Mouse (Mus musculus): ENCODE results near the gene Acer3.
"Not testable (repeated sequence)": the region's sequence is repeated elsewhere in the genome, so short reads cannot be mapped to it uniquely, and the experiment has no call there.

Acer3 gene

DNA sequence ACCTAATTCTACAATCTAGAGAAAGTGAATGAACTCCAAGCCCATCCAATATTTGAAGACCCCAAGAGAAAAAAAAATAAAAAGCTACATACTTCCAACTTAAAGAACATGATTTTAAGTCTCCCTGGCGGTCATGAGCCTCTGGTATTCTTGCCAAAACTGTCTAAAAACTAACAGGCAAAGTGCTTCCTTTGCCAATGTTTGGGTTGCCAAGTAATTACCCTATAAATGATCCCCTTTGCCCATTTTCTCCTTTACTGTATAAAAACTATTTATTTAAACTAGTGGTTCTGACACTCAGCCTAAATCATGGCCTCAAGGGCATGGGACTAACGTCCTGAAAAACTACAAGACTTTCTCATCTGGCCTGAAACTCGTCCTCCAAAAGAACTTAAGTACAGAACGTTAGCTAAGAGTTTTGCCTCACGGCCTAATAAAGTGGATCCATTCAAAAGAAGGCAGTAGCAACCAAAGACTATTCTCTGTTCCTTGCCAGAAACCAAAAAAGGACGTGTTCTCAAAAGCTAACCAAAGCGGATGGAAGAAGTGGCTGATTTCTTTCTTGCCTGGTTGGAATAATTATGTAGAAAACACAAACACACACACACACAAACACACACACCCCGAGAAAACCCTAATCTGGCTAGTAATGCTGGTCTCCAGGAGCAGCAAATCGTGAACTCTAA is 12.9 kb downstream of the Acer3 start:
- ATAC-seq (ENCODE audit: insufficient number of reproducible peaks, low FRiP score, low TSS enrichment), result no peak

DNA sequence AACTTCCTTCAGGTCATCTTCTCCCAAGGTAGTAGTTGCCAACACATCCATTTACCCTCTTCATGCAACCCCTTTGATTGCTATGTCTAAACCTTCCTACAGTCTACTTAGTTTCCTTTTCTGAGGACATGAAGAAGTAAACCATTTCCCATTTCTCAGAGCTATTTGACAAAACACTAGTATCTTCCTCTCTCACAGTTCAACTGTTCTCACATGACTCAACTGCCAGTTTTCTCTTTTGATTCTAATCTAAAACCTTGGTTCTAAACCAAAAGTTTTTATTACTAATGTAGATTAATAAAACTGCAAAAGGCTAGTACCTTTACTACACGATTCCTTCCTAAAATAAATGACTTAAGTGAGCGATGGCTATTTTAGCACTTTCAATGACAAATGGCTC is 13.6 kb downstream of the Acer3 start:
- ATAC-seq (ENCODE audit: insufficient number of reproducible peaks, low FRiP score, low TSS enrichment), result no peak

DNA sequence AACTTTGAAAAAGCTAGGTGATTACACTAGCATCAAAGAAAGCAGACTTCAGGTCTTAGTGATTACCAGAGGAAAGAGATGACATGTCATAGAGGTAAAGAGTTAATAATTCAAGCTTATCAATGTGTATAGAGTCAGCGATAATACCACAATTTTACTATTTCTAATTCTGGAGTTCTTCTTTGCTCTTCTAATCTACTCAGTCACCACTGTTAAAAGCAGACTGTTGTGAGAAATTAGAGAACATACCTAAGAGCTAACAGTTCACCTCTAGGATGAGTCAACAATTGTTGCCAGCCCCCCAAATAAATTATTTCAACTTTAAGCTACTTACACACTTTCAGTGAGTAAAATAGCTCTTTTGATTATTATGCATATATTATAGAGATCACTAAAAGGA is 28.1 kb downstream of the Acer3 start:
- no peak for ATAC-seq (ENCODE audit: insufficient number of reproducible peaks, low FRiP score, low TSS enrichment)

DNA sequence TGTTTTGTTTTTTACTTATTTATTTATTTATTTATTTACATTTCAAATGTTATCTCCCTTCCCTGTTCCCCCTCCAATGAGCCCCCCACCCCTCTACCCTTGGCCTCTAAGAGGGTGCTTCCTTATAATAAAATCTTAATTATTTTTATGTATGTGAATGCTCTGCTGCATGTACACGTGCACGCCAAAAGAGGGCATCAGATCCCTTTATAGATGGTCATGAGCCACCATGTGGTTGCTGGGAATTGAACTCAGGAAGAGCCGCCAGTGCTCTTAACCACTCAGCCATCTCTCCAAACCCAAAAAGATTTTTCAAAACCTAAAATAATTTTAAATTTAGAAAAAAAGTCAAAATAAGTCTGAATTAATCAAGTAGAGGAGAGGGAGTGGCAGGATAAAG is 31.4 kb downstream of the Acer3 start:
- ATAC-seq (ENCODE audit: insufficient number of reproducible peaks, low FRiP score, low TSS enrichment), result no peak

DNA sequence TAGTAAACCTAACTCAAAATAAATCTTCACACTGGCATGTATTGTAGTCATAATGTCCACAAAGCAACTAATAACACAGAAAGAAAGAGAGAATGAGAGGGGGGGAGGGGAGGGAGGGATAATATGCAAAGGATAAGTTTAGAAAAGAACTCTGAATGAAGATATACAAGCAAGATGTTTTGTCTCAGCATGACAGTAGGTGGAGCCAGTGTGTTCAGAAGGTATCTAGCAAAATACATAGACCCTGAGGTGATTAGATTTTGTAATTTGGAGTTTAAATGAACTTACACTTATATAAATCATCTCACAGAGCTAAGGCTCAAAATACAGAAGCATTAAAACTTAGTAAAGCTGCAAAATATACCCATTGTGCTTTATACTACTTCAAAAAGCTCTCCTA is 44.7 kb downstream of the Acer3 start:
- ATAC-seq (ENCODE audit: insufficient number of reproducible peaks, low FRiP score, low TSS enrichment), result no peak

DNA sequence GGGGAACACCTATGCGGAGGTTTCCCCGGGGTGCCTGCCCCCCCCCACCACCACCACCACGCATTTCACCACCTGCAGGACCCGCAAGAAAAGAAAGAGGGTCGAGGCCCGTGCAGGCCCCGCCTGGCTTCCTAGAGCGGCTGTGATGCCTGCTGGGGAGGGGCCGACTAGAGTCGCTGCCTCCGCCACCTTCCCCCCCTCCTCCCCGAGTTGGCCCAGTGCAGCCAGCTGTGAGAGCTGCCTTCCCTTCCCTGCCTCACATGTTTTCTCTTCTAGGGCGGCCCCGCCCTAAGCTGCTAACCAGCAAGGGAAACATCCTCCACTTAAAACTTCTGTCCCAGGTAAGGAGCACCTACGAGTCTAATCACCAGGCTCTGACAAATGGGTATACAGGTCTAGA is 52.8 kb downstream of the Acer3 start:
- ATAC-seq (ENCODE audit: insufficient number of reproducible peaks, low FRiP score, low TSS enrichment), result not testable (repeated sequence)

DNA sequence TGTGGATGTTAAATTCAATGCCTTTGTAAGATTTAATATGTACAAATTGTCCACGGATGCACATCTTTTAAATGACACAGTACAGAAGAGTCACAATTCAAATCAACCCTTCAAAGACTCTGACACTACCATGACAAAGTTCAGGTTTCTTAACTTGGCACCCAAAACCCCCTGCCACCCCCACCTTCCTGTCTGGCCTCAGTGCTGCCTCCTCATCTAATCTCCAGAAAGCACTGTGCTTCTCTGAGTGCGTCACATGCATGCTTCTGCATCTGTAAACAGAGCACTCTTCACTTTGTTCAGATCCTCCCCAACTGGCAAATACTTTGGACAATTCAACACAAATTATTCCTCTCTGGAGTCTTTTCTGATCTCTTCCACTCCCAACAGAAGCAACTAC is 68.5 kb downstream of the Acer3 start:
- ATAC-seq (ENCODE audit: insufficient number of reproducible peaks, low FRiP score, low TSS enrichment), result no peak

DNA sequence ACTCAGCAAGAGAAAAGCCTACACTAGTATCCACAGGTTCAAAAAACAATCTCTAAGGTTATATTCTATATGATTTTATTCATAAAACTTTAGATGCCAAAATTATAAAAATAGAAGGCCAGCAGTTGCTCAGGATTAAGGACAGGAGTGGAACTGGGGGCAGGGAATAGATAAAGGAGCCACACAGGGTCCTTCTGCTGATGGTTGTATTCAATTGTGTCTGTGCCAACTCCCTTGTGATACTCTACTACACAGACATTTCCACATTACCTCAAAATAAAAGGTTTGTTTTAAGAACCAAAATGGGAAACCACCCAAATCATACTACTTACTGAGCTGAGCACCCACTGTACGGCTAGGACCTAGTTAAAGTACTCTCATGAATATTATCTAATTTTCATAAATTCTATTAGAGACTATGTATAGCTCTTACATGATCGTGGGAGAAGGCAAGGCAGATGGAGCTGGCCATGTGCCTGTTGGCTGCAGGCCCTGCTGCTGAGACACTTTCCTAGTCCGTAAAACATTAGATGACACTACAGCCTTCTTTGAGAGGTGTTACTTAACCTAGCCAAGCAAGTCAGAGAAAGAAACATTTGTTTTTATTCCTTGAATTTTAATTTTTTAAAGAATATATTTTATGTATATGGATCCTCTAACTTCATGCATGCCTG is 84.2 kb downstream of the Acer3 start:
- ATAC-seq (ENCODE audit: insufficient number of reproducible peaks, low FRiP score, low TSS enrichment), result peak; percentile 72; the same call in 1 of the 2 replicates

DNA sequence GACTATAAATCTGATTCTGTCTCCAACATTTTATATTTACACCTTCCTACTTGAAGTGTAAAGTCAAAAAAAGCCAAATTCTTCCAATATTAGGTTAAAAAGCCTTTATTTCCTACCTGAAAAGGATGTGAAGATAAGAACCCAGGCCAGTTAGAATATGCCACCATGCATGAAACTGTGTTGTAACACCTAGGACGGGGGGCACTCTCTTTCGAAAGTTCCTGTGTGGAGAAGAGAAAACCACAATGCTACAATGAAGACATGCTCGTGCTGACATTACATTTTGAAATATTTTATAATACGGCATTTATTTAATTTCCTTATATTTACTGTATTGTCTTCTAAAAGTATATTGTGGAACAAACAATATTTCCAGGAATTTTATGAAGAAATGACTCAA is 97.2 kb downstream of the Acer3 start:
- ATAC-seq (ENCODE audit: insufficient number of reproducible peaks, low FRiP score, low TSS enrichment), result no peak

DNA sequence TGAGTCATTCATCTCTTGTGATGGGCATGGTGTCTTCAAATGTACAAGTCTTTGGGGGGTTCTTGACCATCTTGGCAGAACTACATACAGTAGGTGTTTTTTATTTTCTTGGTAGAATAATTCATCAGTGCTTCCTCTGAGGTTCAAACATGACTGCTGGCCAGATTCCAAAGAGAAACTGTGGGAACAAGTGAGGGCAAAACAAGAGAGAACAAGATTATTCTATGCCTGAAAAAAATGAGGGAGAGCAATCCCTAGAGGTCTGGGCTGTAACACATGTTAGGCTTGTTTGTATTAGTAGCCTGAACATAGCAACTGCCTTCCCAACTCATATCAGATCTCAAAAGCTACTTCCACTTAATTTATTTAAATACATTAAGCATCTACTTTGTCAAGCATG is 104.3 kb downstream of the Acer3 start:
- no peak for ATAC-seq (ENCODE audit: insufficient number of reproducible peaks, low FRiP score, low TSS enrichment)

DNA sequence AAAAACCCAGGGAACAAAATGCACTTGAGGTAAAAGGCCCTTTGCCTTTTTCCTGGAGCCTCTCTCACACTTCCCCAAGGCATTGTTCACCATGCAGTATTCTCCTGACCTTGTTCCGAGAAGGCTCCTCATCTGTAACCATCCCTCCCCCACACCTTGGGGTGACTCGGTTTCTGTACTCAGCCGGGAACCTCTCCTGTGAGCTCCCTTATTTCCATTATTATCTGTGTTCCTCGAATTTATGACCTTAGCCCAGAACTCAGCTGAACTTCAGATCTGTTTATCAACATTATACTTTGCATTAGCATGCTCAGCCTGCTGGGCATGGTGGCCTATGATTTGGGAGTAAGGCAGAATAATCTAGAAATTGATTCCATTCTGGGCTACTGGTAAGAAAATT is 118.1 kb downstream of the Acer3 start:
- no peak for ATAC-seq (ENCODE audit: insufficient number of reproducible peaks, low FRiP score, low TSS enrichment)

DNA sequence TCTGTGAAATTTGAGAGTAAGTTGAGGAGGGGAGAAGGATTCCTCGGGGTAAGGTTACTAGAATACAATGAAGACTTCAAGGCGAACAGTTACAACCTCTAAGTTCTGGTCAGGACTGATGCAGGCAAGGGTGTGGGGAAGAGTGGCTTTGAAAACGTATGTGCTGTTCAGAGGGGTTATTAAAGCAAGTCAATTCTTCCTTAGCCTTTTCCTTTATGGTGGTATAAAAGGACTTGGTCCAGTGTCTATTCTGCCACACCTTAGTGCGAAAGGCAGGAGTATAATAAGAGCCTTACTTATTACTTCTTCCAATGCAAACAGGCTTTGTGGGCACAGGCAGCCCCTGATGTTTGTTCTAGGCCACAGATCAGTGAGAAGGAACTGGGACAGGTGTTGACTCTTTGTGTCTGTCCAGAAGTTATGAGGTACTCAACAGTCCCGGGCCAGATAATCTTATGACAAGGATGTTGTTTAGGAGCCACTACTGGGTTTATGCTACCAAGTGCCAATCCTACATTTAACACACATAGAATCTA is 119.4 kb downstream of the Acer3 start:
- no peak for ATAC-seq (ENCODE audit: insufficient number of reproducible peaks, low FRiP score, low TSS enrichment)

DNA sequence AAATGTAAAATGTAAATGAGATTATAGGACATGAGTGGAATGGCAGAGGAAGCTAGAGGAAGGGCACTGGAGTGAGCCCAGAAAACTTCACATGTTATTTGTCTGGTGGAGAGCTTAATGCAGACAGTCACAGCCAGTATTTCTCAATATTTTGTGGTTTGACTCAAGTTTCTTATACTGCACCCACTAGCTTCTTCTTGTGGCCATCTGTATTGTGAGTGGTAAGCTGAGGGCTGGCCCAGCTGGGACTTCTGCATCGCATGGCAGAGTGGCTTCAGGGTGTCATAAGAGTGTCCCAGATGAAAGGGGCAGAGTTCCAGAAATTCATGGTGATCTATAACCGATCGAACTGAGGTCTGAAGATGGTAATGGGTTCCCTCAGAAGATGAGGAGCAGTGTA is 120.6 kb downstream of the Acer3 start:
- ATAC-seq (ENCODE audit: insufficient number of reproducible peaks, low FRiP score, low TSS enrichment), result no peak

DNA sequence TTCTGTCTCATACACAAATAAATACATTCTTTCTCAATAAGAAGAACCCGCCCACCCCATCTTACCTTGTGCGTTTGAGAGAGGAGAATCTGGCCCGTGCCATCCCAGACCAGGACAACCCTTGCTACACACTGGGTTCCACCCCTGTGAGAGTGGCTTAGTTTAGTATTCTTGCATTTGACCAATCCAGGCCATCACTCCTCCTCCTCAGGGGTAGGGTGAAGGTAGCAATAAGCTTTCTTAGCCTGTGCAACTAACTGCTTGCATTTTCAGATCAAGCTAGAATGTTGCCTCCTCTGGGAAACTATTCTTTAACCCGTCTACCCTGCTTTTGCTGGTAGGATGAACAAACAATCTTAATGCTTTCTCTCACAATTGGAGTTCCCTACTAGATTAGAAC is 121.6 kb downstream of the Acer3 start, which contains the start of gene B3gnt6:
B3gnt6 (minus strand) TSS at position 101 of the 400 bp plus-strand sequence.
- no peak for ATAC-seq (ENCODE audit: insufficient number of reproducible peaks, low FRiP score, low TSS enrichment)

DNA sequence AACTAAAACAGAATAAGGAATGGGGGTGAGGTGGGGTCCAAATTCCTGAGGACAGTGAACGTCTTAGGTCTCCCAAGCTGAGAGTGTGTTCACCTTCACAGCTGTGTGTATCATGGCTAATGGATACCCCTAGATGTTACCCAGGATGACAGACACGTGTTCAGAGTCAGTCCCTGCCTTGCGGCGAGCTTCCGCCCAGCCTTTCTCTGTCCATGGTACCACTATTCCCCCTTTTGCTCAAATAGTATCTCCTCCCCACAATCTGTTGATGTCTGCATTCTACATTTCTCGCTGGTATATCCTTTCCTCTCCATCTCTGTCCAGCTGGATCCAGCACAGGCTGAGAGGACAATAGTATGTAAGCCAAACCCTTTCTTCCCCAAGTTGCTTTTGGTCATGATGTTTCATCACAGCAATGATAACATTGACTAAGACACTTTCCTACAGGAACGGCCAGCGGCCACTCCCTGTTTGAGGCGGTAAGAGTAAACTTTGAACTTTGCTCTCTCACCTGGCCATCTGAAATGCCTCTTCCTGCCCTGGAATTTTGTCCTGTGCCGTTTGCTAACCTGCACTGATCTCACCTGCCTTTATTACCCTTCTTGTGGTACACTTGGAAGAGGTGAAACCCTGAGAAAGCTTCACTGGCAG is 125.7 kb downstream of the Acer3 start:
- ATAC-seq (ENCODE audit: insufficient number of reproducible peaks, low FRiP score, low TSS enrichment), result no peak

DNA sequence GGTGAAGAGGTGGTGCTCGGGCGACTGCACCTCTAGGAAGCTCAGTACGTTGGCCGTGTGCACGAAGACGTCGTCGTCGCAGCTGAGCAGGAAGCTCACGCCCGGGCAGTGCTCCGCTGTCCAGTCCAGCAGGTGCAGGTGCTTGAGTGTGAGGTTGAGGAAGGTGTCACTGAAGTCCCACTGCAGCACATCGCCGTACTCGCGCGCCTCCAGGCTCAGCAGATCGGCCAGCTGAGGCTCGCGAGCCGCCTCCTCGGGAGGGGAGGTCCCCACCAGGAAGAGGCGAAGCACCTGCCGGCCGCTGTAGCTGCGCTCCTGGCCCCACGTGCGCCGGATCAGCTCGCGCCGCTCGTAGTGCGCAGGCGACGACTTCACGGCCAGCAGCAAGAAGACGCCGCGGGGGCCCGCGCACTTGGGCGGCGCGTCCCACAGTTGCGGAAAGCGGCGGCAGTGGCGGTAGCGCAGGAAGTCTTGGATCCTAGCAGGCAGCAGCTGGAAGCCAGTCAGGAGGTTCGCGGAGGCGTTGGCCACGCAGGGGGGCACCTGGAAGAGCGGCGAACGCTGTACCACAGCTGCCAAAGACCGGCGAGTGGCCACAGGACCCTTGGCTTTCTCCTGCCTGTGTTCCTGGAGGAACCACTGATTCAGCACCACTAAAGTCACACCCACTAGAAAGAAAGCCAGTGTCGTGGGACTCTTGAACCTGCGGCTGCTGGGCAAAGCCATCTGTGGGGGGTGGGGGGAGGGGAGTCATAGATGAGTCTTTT is 126.8 kb downstream of the Acer3 start:
- ATAC-seq (ENCODE audit: insufficient number of reproducible peaks, low FRiP score, low TSS enrichment), result 0 out of 2 replicates have a peak, but pooled peaks have one; percentile 10

DNA sequence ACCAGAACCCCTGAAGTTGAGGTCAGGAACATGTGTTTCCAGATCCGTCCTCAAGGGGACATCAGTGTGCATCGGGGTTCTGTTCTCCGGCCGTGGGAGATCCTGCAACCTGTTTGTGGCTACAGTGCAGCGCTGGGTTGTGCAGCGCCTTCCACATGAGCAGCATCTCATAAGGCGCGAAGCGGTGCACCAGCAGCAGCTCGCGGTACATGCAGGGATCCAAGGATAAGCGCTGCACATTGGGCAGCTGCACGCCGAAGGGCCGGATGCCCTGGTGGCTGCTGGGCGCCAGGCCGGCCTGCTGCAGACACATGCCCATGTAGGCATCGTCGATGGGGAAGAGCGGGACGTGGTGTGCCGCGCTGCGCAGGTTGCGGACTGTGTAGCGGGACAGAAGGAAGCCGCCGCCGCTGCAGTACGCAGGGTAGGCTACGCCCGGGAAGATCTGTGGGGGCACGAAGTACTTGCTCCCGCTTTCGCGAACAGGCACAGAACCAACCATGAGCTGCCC is 127.4 kb downstream of the Acer3 start:
- peak; percentile 60; the same call in 1 of the 2 replicates for ATAC-seq (ENCODE audit: insufficient number of reproducible peaks, low FRiP score, low TSS enrichment)

DNA sequence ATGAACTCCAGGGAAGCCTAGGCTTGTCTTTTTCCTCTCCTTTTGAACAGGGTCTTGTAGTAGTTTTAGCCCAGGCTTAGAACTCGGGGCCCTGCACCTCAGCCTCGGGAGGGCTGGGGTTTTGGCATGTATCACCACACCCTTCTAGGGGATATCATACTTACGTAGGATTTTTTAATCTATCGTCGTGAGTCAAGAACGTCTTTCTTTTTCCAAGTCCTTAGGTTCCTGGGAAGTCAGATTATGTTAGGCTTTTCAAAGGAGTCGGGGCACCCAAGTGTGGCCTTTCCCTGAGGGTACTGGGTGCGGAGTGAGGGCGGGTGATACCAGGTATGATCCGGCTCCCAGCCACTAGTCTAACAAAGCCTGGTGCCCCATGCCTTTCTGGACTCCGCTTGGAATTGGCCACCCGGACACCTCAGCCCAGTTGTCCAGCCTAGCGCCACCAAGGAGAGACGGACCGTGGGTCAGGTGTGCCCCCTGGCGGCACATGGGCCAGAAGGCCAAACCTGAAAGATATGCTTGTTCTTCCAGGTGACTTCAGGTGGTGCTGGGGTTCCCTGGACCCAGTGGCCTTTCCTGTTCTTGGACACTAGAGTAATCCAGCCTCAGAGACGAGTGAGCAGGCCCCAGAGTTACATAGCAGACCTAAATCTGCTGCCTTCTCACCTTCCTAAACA is 129.3 kb downstream of the Acer3 start:
- ATAC-seq (ENCODE audit: insufficient number of reproducible peaks, low FRiP score, low TSS enrichment), result no peak

DNA sequence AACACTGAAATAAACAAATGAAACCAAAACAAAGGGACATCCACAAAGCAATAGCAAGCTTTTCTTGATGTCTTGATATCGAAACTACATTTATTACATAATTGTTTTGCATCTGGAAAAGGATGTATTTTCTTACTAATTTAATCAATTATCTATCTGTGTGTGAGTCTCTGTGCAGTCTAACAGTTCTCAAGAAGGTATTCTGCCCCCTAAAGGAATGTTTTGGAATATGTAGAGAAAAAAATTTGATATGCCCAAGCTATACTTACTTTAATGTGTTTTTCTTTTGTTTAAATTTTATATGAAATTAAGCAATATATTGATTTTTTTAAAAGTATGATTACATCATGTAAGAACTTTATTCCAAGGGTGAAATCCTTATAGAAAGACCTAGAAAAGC is 130.4 kb downstream of the Acer3 start:
- ATAC-seq (ENCODE audit: insufficient number of reproducible peaks, low FRiP score, low TSS enrichment), result no peak

DNA sequence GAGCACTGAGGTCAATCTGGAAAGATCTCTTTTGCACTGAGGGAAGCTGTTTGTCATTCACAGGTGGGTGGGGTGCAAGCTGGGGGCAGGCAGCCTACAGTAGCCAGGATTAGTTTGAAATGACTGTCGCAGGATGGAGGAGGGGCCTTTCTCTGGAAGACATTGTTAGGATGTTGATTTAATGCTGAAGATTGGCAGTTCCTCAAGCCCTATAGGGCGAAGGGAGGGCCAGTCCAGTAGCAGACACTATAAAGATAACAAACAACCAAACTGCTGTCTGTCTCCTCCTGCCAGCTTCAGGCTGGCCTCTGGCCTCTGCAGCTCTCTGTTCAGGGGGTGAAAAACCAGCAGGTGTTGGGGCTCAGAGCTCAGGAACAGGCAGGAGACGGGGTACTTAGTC is 131.3 kb downstream of the Acer3 start:
- ATAC-seq (ENCODE audit: insufficient number of reproducible peaks, low FRiP score, low TSS enrichment), result no peak

Data from cerebellum, adult (tissue).